Mouse (Mus musculus): ENCODE results near the gene Fbxw4.
"Not testable (repeated sequence)": the region's sequence is repeated elsewhere in the genome, so short reads cannot be mapped to it uniquely, and the experiment has no call there.

Fbxw4 gene

DNA sequence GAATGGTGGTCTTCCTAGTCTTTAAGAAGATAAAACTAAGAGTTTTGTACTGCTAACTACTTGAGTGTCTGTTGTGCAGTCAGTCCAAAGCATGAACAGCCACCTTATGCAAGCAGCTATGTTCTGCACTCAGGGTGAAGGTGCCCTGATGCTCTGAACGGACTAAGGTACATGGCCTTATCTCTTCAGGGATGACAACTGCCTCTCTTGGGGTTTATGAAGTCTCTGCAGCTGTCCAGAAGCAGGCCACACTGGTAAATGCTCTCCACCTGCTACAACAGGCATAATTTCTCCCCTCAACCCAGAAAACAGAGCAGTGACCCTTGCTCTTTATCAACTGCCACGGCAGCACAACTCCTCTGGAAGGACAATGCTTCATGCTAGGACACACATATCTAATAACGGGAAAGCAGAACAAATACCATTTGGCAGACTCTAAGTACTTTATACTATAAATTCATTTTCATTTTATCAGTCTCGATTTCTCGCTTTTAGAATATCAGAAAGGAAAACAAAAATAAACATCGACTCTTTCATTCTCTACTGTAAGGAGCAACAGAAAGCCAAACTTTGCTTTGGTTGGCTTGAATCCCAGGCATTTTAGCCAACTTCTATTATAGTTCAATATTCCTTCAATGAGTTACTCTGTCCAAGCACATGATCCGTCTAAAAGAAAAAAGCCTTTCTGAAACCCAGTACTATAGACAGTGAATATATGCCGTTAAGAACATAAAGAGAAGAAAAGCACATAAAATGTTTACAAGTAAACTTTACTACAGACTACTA, 3.1 kb downstream of the Fbxw4 start:
- no peak for DNase-seq (ENCODE audit: low read depth, low spot score)

GRCm38 (mm10) chr19:45655870-45656269, 4.2 kb downstream of the Fbxw4 start:
- DNase-seq (ENCODE audit: low read depth, low spot score) = no peak

GRCm38 (mm10) chr19:45653986-45654385, 6.1 kb downstream of the Fbxw4 start:
- no peak for DNase-seq (ENCODE audit: low read depth, low spot score)

- DNase-seq (ENCODE audit: low read depth, low spot score) = peak; percentile 66
These were observed 7.7 kb downstream of the Fbxw4 start for GRCm38 (mm10) chr19:45652286-45652988.

GRCm38 (mm10) chr19:45651524-45651923, 8.6 kb downstream of the Fbxw4 start:
- peak; percentile 24 for DNase-seq (ENCODE audit: low read depth, low spot score)

- peak; percentile 50 for DNase-seq (ENCODE audit: low read depth, low spot score)
These were observed 10.3 kb downstream of the Fbxw4 start for GRCm38 (mm10) chr19:45649776-45650175.

GRCm38 (mm10) chr19:45648469-45648868, 11.6 kb downstream of the Fbxw4 start:
- not testable (repeated sequence) for DNase-seq (ENCODE audit: low read depth, low spot score)

GRCm38 (mm10) chr19:45646866-45647265, 13.2 kb downstream of the Fbxw4 start:
- peak; percentile 83 for DNase-seq (ENCODE audit: low read depth, low spot score)

DNA sequence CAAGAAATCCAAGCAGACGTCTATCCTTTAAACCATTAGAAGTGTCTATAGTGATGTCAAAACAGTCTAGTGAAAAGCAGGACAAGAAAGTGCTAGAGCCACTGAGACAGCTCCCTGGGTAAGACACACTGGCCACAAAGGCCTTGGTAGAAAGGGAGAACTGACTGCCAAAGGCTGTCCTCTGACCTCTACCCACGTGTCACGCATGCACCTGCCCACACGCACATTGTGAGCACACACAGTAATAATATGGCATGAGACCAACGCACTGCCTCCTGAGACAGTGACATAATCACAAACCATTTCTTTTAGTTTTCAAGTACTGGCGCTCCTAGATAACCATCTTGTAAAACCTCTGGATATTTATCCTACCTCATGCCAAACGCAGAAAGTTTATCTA, 19.4 kb downstream of the Fbxw4 start:
- DNase-seq (ENCODE audit: low read depth, low spot score) = no peak

DNA sequence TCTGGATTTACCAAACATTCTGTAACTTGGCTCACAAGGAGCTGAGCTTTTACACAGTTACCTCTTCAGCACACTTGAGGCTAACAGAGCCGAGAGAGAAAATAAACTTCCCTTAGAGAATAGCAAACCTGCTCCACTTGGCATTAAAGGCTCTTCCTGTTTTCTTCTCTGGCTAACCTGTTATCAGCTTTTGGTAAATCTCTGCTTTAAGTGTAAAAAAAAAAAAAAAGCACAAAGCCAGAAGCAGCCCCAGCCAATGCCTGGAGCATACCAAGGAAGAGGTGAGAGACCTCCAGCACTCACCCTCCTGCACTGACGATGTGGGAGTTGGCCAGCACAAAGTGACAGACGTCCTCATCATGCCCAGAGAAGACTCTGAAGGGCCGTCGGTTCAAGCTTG, 24.2 kb downstream of the Fbxw4 start:
- no peak for DNase-seq (ENCODE audit: low read depth, low spot score)

DNA sequence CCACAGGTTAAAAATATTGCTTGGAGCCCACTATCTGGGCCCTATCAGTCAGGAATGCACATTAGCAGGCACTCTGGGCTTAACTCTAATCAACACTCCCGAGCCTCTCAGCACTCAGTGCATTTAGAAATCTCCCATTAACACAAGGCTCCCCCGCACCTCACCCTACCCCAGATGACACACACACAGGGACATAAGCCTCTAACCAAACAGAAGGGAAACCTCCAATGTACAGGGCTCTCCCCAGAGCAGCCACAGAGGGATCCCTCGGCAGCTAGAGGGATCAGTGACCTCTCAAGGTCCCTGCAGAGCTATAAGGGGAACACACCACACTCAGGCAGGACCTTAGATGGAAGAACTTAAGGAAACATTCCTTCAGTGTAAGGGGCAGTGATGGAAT, 28.5 kb downstream of the Fbxw4 start:
- DNase-seq (ENCODE audit: low read depth, low spot score) = no peak

DNA sequence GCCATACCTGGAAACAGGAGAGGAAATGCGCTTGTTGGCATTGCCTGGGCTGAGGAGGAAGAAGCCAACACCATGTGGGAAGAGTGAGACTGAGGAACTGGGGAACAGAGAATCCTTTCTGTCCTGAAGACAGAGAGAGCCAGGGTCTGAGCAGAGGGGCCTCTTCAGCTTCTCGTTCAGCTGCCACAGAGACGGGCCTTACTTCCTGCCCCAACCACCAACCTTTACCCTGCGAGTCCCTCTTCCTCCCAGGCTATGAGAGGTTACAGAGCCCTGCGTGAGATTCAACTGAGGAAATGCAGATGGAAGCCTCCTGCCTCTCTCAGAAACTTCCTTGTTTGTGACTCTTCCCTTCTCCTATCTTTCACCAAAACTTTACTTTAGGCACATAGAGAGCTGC, 29.2 kb downstream of the Fbxw4 start:
- DNase-seq (ENCODE audit: low read depth, low spot score) = no peak

- peak; percentile 48 for DNase-seq (ENCODE audit: low read depth, low spot score)
These were observed 30.9 kb downstream of the Fbxw4 start for GRCm38 (mm10) chr19:45629219-45629618.

DNA sequence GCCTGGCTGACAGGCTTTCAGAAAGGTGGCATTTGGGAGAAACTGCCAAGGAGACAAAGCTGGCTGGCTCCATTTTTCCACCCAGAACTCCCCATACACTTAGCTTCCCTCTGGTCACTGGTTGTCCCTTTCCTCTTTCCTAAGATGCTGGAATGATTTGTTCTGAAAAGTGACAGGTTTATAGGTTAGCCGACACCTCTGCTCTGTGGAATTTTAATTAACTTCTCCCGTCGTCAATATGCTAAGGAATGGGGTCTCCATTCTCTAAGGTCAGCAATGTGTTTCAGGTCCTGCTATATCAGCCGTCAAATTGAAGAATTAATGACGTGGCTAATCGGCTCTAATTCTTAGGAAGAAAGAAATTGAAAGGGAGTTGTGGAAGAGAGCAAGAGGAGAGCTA, 31.5 kb downstream of the Fbxw4 start:
- no peak for DNase-seq (ENCODE audit: low read depth, low spot score)

DNA sequence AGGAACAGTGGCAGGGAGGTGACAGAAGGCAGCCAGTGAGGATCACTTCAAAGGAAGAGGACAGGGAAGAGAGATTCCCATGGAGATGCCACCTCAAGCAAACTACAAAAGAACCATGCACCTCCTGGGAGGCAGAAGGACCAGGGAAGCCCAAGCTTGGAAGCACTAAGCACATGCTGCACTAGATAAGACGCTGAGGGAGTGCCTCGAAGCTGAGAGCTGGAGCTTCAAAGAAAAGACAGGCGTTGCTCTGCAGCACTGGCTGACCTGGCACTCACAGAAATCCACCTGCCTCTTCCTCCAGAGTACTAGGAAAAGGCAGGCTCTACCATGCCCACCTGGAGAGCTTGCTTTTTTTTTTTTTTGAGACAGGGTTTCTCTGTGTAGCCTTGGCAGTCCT, 33.1 kb downstream of the Fbxw4 start:
- no peak for DNase-seq (ENCODE audit: low read depth, low spot score)

- no peak for DNase-seq (ENCODE audit: low read depth, low spot score)
These were observed 36.4 kb downstream of the Fbxw4 start for GRCm38 (mm10) chr19:45623710-45624109.

DNA sequence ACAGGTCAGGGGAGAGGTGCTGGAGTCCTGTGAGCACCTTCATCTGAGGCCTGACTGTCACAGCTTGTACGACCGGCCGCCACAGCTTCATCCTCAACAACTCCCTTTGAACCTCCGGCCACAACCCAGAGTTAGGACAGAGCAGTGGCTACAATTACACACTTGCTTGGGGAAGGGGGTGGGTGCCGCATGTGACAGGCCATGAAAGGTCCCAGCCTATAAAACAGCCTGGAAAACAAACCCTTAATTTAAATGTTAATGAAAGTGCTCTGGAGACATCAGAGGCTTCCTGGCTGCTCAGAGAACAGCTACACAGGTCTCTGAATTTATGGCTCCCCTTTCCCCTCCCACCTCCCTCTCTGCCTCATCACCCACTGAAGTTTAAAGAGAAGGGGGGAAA, 38.0 kb downstream of the Fbxw4 start:
- no peak for DNase-seq (ENCODE audit: low read depth, low spot score)

GRCm38 (mm10) chr19:45621061-45621460, 39.1 kb downstream of the Fbxw4 start:
- no peak for DNase-seq (ENCODE audit: low read depth, low spot score)

GRCm38 (mm10) chr19:45619744-45620501, 40.2 kb downstream of the Fbxw4 start:
- DNase-seq (ENCODE audit: low read depth, low spot score) = no peak

DNA sequence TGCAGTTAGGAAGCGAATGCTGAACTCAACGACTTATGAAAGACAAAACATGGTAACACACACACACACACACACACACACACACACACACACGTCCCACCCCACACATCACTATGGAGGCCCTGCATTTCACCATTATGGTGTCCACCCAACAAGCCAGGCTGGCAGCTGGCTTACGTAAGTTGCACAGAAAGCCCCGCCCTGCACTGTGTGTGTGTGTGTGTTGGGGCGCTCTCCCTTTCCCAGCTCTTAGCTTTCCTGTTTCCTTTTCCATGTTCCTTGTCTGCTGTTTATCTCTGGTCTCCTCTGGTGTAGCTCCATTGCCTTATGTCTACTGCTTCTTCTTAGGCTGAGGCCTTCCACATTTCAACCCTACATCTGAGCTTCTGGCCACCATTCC, 41.9 kb downstream of the Fbxw4 start:
- no peak for DNase-seq (ENCODE audit: low read depth, low spot score)

GRCm38 (mm10) chr19:45616735-45617134, 43.4 kb downstream of the Fbxw4 start:
- no peak for DNase-seq (ENCODE audit: low read depth, low spot score)

GRCm38 (mm10) chr19:45616214-45616518, 43.9 kb downstream of the Fbxw4 start:
- no peak for DNase-seq (ENCODE audit: low read depth, low spot score)
